Mouse (Mus musculus) embryonic facial prominence, embryonic 11.5 days (tissue): ENCODE data around the gene Zmynd8. TPM values are rescaled to one million over a fixed set of nuclear protein-coding genes. Genes with fewer than 3 reads are reported as not detected.
A peak's percentile ranks its signal among the peaks of the same experiment; 100 is the strongest.

Experiments
- ATAC-seq: fragments of 200-750 bp; cut with Nextera tagmentation; replicated peaks from 2 replicates; pipeline ENCODE4 v1.8.0; 2017; ENCODE audit warnings: low read depth; ENCODE audit not compliant: insufficient number of reproducible peaks, low FRiP score, low TSS enrichment
- DNase-seq: peaks from one replicate; pipeline ENCODE4 v3.0.0-alpha.2; 2015; ENCODE audit warnings: low spot score
- H3K27ac ChIP-seq: fragments of 300-500 bp; sonication (generic); replicated peaks from 2 replicates; pipeline ENCODE4 v1.5.1; 2014; ENCODE audit warnings: mild to moderate bottlenecking, low read depth, low read length, control low read depth
- H3K27me3 ChIP-seq: fragments of 300-500 bp; sonication (generic); 2 replicates; pipeline ENCODE4 v1.6.1; 2014; ENCODE audit warnings: mild to moderate bottlenecking, low read length, moderate library complexity, mixed read lengths; ENCODE audit not compliant: control insufficient read depth, insufficient read depth
- H3K36me3 ChIP-seq: fragments of 300-500 bp; sonication (generic); replicated peaks from 2 replicates; pipeline ENCODE4 v1.6.1; 2014; ENCODE audit warnings: low read depth, mild to moderate bottlenecking, low read length, moderate library complexity, mixed read lengths; ENCODE audit not compliant: control insufficient read depth, insufficient read depth
- H3K4me1 ChIP-seq: fragments of 300-500 bp; sonication (generic); 2 replicates; pipeline ENCODE4 v1.6.1; 2014; ENCODE audit warnings: low read length, mixed read lengths; ENCODE audit not compliant: control insufficient read depth, insufficient read depth
- H3K4me2 ChIP-seq: fragments of 300-500 bp; sonication (generic); 2 replicates; pipeline ENCODE4 v1.6.1; 2014; ENCODE audit warnings: low read depth, mild to moderate bottlenecking, control low read depth, low read length, moderate library complexity
- H3K4me3 ChIP-seq: fragments of 300-500 bp; sonication (generic); 2 replicates; pipeline ENCODE4 v1.5.1; 2014; ENCODE audit warnings: low read depth, low read length, control low read depth
- H3K9ac ChIP-seq: fragments of 300-500 bp; sonication (generic); replicated peaks from 2 replicates; pipeline ENCODE4 v1.6.1; 2014; ENCODE audit warnings: mild to moderate bottlenecking, control low read depth, low read length
- H3K9me3 ChIP-seq: fragments of 300-500 bp; sonication (generic); replicated peaks from 2 replicates; pipeline ENCODE4 v1.6.1; 2016; ENCODE audit warnings: mild to moderate bottlenecking, low read length, inconsistent platforms, mixed read lengths; ENCODE audit not compliant: control insufficient read depth
- WGBS: fragments of 180-500 bp; shearing (Covaris S2); extraction: QIAGEN DNeasy Blood & Tissue Kit; methylation state at CpG from one replicate; pipeline ENCODE4 v1.1.7; 2014; 5-methylcytosine and 5-hydroxymethylcytosine counted together
- polyA plus RNA-seq: library from polyadenylated mRNA; unstranded; fragments of >200 nt; fragmentation: Nextera tagmentation; extraction: Ambion mirVana; gene quantifications from 2 replicates; pipeline ENCODE4 v1.2.1, GENCODE M21; 2014

Zmynd8 gene
- polyA plus RNA-seq, 1 experiment from 2014 or later, result 36.8 TPM

DNA sequence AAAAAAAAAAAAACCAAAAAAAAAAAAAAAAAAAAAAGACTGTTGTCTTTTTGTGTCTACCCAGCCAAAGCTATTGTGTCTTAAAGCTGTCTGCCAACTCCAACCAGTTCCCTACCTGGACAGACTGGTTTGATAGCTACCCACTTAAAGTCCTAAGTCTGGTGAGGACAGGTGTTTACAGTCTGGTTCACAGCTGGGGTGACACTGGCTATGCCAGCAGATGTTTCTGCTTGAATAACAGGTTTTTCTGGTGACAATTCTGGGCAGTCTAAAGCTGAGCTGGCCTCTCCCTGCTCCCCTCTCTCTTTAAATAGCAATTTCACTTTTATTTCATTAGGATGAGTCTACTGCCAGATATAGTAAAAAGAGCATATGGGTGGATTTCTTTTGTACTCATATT, 10.9 kb upstream of the Zmynd8 start:
- H3K9me3 ChIP-seq, result no peaks in the 10 kb centered on the region
- H3K36me3 ChIP-seq, result no peaks in the 10 kb centered on the region
- H3K4me3 ChIP-seq, result no peak overlapping the region
- H3K27me3 ChIP-seq, result no peaks in the 10 kb centered on the region
- no peak overlapping the region for H3K4me2 ChIP-seq
- no peaks in the 10 kb centered on the region for H3K4me1 ChIP-seq
- ATAC-seq, result no peak
- no peak overlapping the region for H3K9ac ChIP-seq
- H3K27ac ChIP-seq, result no peak overlapping the region; the same call in 1 of the 2 replicates
- DNase-seq, result peak; percentile 40

DNA sequence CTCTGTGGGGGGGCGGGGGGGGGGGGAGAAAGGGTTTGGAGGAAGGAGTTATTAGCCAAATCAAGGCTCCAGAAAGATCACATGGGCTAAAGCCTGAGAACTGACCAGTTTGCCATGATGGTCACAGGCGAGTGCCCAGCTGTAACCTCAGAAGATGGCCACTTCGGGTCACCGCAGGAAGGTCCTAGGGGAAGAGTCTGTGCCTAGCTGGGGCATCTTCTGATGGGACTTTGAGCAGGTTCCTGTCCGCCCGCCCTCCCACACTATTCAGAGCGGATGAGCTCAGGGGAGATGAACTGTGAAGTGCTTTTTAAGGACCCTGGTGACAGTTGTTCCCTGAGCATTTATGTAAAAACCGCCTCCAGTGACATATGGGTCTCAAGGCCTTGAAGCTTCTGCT, 8.4 kb upstream of the Zmynd8 start:
- Histone ChIP-seq H3K9ac (no peak overlapping the region), H3K4me3 (no peak overlapping the region), H3K9me3 (no peaks in the 10 kb centered on the region), H3K36me3 (no peaks in the 10 kb centered on the region), H3K4me2 (no peak overlapping the region), H3K27me3 (no peaks in the 10 kb centered on the region), H3K4me1 (no peaks in the 10 kb centered on the region), H3K27ac (no peak overlapping the region)
- DNase-seq (no peak), ATAC-seq (no peak)
- WGBS, result 60% methylated on average over 8 of the region's 8 CpGs

DNA sequence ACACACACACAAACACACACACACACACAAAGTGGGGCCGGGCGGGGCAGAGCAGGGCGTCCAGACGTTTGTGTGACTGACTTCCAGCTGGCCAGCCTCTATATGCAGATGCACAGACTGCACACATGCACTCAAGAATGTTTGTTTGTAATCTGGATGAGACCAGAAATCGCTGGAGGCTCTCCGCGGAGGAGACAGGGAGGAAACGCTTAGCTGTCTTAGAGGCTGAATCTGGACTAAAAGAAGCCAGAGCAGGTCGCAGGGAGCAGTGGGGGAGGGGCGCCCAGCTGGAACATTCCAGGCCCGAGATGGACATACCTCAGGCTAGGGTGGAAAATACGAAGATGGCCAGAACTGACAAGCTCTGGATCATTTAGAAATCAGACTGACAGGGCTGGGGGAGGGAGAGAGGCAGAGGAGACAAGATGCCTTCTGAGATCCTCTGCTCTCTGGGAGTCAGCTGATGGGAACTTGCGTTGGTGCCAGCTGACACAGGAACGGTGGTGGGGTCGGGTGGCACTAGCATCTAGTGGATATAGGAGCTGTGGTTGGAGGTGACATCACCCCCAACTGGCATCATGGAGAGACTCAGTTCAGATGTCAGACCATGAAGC, 7.6 kb upstream of the Zmynd8 start:
- H3K9ac ChIP-seq, result no peak overlapping the region
- H3K4me3 ChIP-seq, result no peak overlapping the region
- H3K4me1 ChIP-seq, result no peaks in the 10 kb centered on the region
- WGBS, result 22% methylated on average over 15 of the region's 15 CpGs
- DNase-seq, result peak; percentile 57
- no peaks in the 10 kb centered on the region for H3K27me3 ChIP-seq
- no peaks in the 10 kb centered on the region for H3K9me3 ChIP-seq
- peak overlapping the region; percentile 43 for H3K27ac ChIP-seq
- H3K36me3 ChIP-seq, result no peaks in the 10 kb centered on the region
- no peak for ATAC-seq
- no peak overlapping the region for H3K4me2 ChIP-seq

DNA sequence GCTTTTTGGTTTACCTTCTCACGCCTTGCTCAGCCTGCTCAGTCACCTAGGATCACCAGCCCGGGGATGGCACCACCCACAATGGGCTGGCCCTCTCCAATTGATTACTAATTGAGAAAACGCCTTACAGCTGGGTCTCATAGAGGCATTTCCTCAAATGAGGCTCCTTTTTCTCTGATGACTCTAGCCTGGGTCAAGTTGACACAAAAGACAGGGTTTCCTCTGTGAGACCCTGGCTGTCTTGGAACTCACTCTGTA, 2.2 kb upstream of the Zmynd8 start:
- Histone ChIP-seq H3K4me2 (no peak overlapping the region), H3K27me3 (no peaks in the 10 kb centered on the region), H3K9me3 (no peaks in the 10 kb centered on the region), H3K4me1 (peaks cover 2% of the 10 kb centered on the region), H3K9ac (no peak overlapping the region; the same call in 1 of the 2 replicates), H3K36me3 (no peaks in the 10 kb centered on the region), H3K27ac (peak overlapping the region; percentile 78; the same call in 1 of the 2 replicates), H3K4me3 (no peak overlapping the region)
- WGBS, result 17% methylated on average over 3 of the region's 3 CpGs
- DNase-seq, result peak; percentile 25
- ATAC-seq, result no peak

DNA sequence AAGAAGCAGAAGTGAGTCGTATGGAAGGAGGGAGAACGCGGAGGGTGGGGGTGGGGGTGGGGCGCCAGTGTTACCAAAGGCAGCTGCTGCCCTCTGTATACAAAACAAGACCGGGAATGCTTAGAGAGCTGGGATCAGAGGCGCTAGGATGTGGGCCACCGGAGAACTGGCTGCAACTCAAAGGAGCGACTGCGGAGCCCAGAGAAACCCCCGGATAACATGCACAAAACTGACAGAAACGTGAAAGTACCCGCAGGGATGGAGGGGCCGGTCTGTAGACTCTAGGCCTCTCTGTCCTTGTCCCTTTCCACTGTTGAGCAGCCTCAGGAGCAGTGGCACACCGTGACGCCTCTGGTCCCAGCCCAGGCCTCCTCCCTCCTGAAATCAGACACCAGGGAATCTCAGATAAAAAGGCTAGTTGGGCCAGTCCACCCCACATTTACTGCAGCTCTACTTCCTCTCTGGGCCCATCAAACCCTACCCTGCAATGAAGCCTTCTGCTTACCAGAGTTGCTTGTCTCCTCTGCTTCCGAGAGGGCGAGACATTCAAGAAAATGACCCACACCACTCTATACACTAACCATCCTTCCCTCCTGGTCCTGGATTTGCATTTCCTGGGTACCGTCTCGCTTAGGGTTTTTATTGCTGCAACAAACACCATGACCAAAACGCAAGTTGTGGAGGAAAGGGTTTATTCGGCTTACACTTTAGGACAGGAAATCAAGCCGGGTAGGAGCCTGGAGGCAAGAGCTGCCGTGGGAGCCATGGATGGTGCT, 1.7 kb upstream of the Zmynd8 start:
- Histone ChIP-seq H3K27ac (peak overlapping the region; percentile 78), H3K27me3 (no peaks in the 10 kb centered on the region), H3K9me3 (no peaks in the 10 kb centered on the region), H3K4me2 (peak overlapping the region; percentile 14; the same call in 1 of the 2 replicates), H3K36me3 (no peaks in the 10 kb centered on the region), H3K4me1 (peaks cover 4% of the 10 kb centered on the region), H3K4me3 (no peak overlapping the region), H3K9ac (no peak overlapping the region; the same call in none of the 2 replicates)
- WGBS, result 7% methylated on average over 23 of the region's 23 CpGs
- DNase-seq (peak; percentile 52), ATAC-seq (0 out of 2 replicates have a peak, but pooled peaks have one; percentile 40)

DNA sequence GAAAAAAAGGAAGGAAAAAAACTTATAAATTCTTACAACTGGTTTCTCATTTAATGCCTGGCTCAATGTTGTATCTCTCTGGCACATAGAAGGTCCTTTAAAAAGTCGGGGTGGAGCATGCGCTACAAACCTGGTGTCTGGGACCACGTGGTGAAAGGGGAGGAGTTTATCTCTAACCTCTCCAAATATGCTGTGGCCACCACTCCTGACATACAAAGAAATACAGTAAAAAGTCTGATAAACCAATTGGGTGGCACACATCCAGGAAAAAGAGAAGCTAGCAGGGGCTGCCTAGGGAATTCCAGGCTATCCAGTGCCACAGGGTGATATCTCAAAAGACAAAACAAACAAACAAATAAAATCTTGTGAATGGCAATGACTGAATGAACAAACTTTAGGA, 1.1 kb upstream of the Zmynd8 start:
- Histone ChIP-seq H3K4me1 (peaks cover 4% of the 10 kb centered on the region), H3K4me2 (no peak overlapping the region), H3K27me3 (no peaks in the 10 kb centered on the region), H3K4me3 (no peak overlapping the region), H3K9ac (no peak overlapping the region), H3K9me3 (no peaks in the 10 kb centered on the region), H3K36me3 (no peaks in the 10 kb centered on the region), H3K27ac (peak overlapping the region; percentile 78; the same call in 1 of the 2 replicates)
- ATAC-seq (no peak), DNase-seq (peak; percentile 51)
- 16% methylated on average over 3 of the region's 3 CpGs for WGBS

DNA sequence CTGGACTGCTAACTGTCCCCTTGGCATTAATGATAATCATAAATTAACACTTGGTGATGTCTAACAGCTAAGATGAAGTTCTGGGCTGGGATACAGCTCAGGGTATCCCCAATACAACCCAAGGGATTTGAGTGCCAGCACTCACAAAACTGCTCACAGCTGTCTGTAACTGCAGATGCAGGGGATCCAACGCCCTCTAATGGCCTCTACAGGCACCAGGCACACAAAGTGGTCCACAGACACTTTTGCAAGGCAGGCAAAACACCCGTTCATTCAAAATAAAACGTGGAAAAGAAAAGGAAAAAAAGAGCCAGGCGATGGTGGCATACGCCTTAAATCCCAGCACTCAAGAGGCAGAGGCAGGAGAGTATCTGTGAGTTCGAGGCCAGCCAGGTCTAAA, 658 bp upstream of the Zmynd8 start:
- Histone ChIP-seq H3K4me1 (peaks cover 4% of the 10 kb centered on the region), H3K9ac (peak overlapping the region; percentile 52; the same call in 1 of the 2 replicates), H3K27me3 (no peaks in the 10 kb centered on the region), H3K36me3 (no peaks in the 10 kb centered on the region), H3K4me2 (no peak overlapping the region), H3K27ac (peak overlapping the region; percentile 52; the same call in 1 of the 2 replicates), H3K4me3 (no peak overlapping the region), H3K9me3 (no peaks in the 10 kb centered on the region)
- DNase-seq (peak; percentile 36), ATAC-seq (no peak)
- 34% methylated on average over 6 of the region's 6 CpGs for WGBS

DNA sequence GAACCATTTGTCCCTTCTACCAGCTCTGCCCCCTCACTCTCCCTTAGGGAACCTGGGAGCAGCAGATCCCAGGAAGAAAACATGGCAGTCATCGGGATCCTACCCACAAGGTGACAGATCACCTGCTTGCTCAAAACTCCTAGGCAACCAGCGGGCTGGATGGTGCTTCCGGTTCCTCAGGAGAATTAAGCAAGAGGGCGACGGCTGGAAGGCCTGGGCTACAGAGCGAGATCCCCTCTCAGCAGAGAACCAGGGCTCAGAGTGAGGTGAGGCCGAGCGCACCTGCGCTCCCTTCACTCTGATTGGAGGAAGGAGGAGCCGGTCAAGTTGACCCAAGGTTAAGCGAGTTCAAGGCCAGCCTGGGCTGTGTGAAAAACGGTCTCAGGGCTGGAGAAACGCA, 2.6 kb downstream of the Zmynd8 start:
- Histone ChIP-seq H3K27me3 (no peaks in the 10 kb centered on the region), H3K4me3 (no peak overlapping the region), H3K4me2 (no peak overlapping the region), H3K27ac (no peak overlapping the region), H3K9me3 (no peaks in the 10 kb centered on the region), H3K4me1 (peaks cover 4% of the 10 kb centered on the region), H3K9ac (no peak overlapping the region), H3K36me3 (no peaks in the 10 kb centered on the region)
- DNase-seq (no peak), ATAC-seq (no peak)
- 68% methylated on average over 13 of the region's 13 CpGs for WGBS
